Mouse (Mus musculus): ENCODE measurements around the gene Fmo1. TPM values are rescaled to one million over a fixed set of nuclear protein-coding genes. Genes with fewer than 3 reads are reported as not detected.

Gene Fmo1
- total and polyA plus RNA-seq, 3 experiments, result 33.4 to 41.4 (median 33.6) TPM

DNA sequence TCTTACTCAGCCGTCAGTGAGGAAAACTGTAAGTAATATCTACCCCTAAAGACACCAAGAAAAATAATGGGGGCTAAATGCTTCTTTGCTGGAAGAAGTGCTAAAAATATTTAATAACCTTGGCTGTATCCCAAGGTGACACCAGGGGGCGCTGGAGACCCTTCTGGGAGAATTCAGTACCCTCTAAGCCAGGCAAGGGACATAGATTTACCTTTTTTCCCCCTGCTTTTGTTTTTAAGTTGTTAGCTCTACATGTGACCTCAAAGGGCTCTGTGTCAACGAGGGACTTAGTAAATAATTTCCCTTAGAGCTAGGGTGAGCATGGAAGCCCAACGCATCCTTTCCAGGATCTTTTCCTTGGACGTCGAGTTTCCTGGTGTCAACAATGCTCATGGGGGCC, 29.5 kb upstream of the Fmo1 start:
- WGBS, result 27% methylated on average over 6 of the region's 6 CpGs
- Histone ChIP-seq H3K4me3 (no peak overlapping the region; the same call in 1 of the 2 replicates), H3K4me1 (ENCODE audit: control insufficient read depth, insufficient read depth, low read length) (peaks cover 5% of the 10 kb centered on the region), H3K36me3 (ENCODE audit: control insufficient read depth, insufficient read depth, low read length) (peaks cover 9% of the 10 kb centered on the region), H3K27me3 (ENCODE audit: control insufficient read depth, insufficient read depth, low read length) (no peaks in the 10 kb centered on the region), H3K9ac (ENCODE audit: low read depth, low read length) (peak overlapping the region; percentile 63), H3K79me2 (replicated peaks; ENCODE audit: control insufficient read depth, insufficient read depth, low read length) (no peaks in the 10 kb centered on the region), H3K27ac (peak overlapping the region; percentile 34)
- TF ChIP-seq EP300 (IDR thresholded peaks at IDR 0.05; ENCODE audit: insufficient read depth, low read depth, low read length) (no peak), POLR2A (IDR thresholded peaks at IDR 0.05; ENCODE audit: insufficient read depth, low read depth, low read length) (no peak), CTCF (IDR thresholded peaks at IDR 0.05) (peak; percentile 89)
- peak; percentile 67 to 82 for DNase-seq
- intact Hi-C loops (cut with DNase I), result loop anchor here (1.0 to 10.0 kb wide), 4 partner anchors 59 to 175 kb away; partner anchors contain the start of gene Fmo4

DNA sequence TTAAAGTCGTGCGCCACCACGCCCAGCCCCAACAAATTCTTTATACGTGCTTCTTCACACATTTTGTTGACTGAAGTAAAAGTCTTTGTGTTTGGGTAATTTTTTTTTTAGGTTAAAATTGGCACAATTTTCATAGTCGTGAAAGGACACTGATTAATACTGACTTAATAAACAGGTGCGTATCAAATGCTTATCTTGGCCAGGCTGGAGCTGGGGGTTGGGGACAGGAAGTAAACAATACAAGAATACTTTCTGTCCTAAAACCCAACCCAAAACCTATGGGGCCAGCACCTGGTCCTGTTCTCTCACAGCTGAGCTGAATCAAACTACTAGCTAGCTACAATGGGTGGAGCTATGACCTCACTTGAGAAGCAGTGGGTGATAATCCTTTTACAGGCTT, 26.6 kb upstream of the Fmo1 start:
- Histone ChIP-seq H3K27ac (peak overlapping the region; percentile 60), H3K36me3 (ENCODE audit: control insufficient read depth, insufficient read depth, low read length) (peaks cover 13% of the 10 kb centered on the region), H3K27me3 (ENCODE audit: control insufficient read depth, insufficient read depth, low read length) (no peaks in the 10 kb centered on the region), H3K4me3 (no peak overlapping the region), H3K9ac (ENCODE audit: low read depth, low read length) (no peak overlapping the region), H3K4me1 (ENCODE audit: control insufficient read depth, insufficient read depth, low read length) (peaks cover 5% of the 10 kb centered on the region), H3K79me2 (replicated peaks; ENCODE audit: control insufficient read depth, insufficient read depth, low read length) (no peaks in the 10 kb centered on the region)
- peak in 1 of 2 experiments; percentile 42 for DNase-seq
- intact Hi-C loops (cut with DNase I), result loop anchor here (10.0 kb wide), 1 partner anchor 62 kb away; no protein-coding TSS in a partner anchor
- 62% methylated on average over 6 of the region's 6 CpGs for WGBS
- no peak for TF ChIP-seq POLR2A (IDR thresholded peaks at IDR 0.05; ENCODE audit: insufficient read depth, low read depth, low read length)
- TF ChIP-seq EP300 (IDR thresholded peaks at IDR 0.05; ENCODE audit: insufficient read depth, low read depth, low read length), result 0 out of 2 replicates have a peak, but pooled peaks have one; percentile 17

DNA sequence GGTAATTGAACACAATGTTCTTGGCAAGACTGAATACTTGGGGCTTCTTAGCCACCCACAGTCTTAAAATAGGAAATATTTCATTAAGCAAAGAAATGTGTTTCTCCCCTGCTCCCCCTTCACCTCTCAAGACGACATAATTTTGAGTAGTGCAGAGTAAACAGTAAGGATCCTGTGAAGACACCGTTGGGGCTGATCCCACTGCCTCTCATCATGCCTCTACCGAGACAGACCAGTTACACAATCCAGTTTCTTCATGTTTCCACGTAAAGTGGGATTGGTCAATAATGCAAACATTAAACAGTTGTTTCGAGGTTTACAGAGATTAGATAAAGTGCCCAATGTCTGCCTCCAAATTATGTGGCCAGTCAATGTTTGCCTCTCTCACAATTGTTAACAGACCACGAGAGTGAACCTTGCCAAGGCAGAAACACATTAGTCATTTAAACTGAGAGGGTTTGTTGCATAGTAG, 25.6 kb upstream of the Fmo1 start:
- peak in 1 of 2 experiments; percentile 15 for DNase-seq

DNA sequence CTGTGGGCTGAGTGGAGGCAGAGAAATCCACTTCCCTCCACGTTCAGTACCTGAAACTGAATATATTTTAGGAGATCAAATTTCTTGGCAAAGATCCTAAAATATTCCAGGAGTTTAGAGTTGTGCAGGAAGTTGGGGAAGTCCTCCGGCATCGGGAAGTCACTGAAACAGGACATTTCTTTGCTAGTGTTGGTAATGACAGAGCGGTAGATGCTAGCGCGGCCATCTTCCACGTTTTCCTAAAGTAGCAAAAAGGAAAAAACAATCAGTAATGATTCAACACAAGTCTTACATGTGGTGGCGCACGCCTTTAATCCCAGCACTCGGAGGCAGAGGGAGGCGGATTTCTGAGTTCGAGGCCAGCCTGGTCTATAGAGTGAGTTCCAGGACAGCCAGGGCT, 22.2 kb upstream of the Fmo1 start:
- Histone ChIP-seq H3K4me3 (no peak overlapping the region), H3K27me3 (ENCODE audit: control insufficient read depth, insufficient read depth, low read length) (no peaks in the 10 kb centered on the region), H3K4me1 (ENCODE audit: control insufficient read depth, insufficient read depth, low read length) (peaks cover 7% of the 10 kb centered on the region), H3K27ac (peak overlapping the region; percentile 80), H3K79me2 (replicated peaks; ENCODE audit: control insufficient read depth, insufficient read depth, low read length) (no peaks in the 10 kb centered on the region), H3K36me3 (ENCODE audit: control insufficient read depth, insufficient read depth, low read length) (peaks cover 17% of the 10 kb centered on the region), H3K9ac (ENCODE audit: low read depth, low read length) (no peak overlapping the region)
- TF ChIP-seq CTCF (IDR thresholded peaks at IDR 0.05), result no peak
- TF ChIP-seq EP300 (IDR thresholded peaks at IDR 0.05; ENCODE audit: insufficient read depth, low read depth, low read length), result no peak
- no peak for TF ChIP-seq POLR2A (IDR thresholded peaks at IDR 0.05; ENCODE audit: insufficient read depth, low read depth, low read length)
- 59% methylated on average over 12 of the region's 12 CpGs for WGBS
- intact Hi-C loops (cut with DNase I), result loop anchor here (5.0 kb wide), 1 partner anchor 71 kb away; no protein-coding TSS in a partner anchor
- DNase-seq, result peak in 1 of 2 experiments; percentile 18

More for the DNA sequence above, 25.6 kb upstream of the Fmo1 start:
- WGBS, result 42% methylated on average over 6 of the region's 6 CpGs
- H3K27me3 ChIP-seq (ENCODE audit: control insufficient read depth, insufficient read depth, low read length), result no peaks in the 10 kb centered on the region
- peak overlapping the region; percentile 18 for H3K27ac ChIP-seq
- no peak overlapping the region for H3K4me3 ChIP-seq
- intact Hi-C loops (cut with DNase I), result loop anchor here (10.0 kb wide), 1 partner anchor 63 kb away; no protein-coding TSS in a partner anchor
- TF ChIP-seq CTCF (IDR thresholded peaks at IDR 0.05) (no peak), POLR2A (IDR thresholded peaks at IDR 0.05; ENCODE audit: insufficient read depth, low read depth, low read length) (no peak), EP300 (IDR thresholded peaks at IDR 0.05; ENCODE audit: insufficient read depth, low read depth, low read length) (no peak)
- H3K36me3 ChIP-seq (ENCODE audit: control insufficient read depth, insufficient read depth, low read length), result peaks cover 17% of the 10 kb centered on the region
- H3K4me1 ChIP-seq (ENCODE audit: control insufficient read depth, insufficient read depth, low read length), result peaks cover 7% of the 10 kb centered on the region
- no peak overlapping the region for H3K9ac ChIP-seq (ENCODE audit: low read depth, low read length)
- H3K79me2 ChIP-seq (replicated peaks; ENCODE audit: control insufficient read depth, insufficient read depth, low read length), result no peaks in the 10 kb centered on the region

DNA sequence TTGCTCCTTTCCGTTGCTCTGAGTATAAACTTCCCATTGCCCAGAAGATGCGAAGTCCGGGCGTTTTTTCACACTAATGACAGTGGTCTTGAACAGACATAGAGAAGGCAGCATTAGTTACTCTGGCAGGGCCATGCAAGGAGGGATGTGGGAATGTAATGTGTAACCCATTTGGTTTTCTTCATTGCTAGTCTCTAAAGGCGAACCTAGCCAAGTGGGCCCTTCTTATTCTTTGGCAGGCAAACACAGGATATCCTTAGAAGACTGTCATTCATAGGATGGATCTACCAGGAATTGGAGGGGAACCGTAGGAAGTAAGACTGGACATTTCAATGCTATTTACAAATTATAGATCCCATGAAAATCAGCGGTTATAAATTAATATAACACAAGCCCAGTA, 21.2 kb upstream of the Fmo1 start:
- Histone ChIP-seq H3K4me3 (no peak overlapping the region), H3K9ac (ENCODE audit: low read depth, low read length) (no peak overlapping the region), H3K27ac (peak overlapping the region; percentile 80), H3K79me2 (replicated peaks; ENCODE audit: control insufficient read depth, insufficient read depth, low read length) (no peaks in the 10 kb centered on the region), H3K36me3 (ENCODE audit: control insufficient read depth, insufficient read depth, low read length) (peaks cover 18% of the 10 kb centered on the region), H3K4me1 (ENCODE audit: control insufficient read depth, insufficient read depth, low read length) (peaks cover 7% of the 10 kb centered on the region), H3K27me3 (ENCODE audit: control insufficient read depth, insufficient read depth, low read length) (no peaks in the 10 kb centered on the region)
- WGBS, result 57% methylated on average over 7 of the region's 7 CpGs
- intact Hi-C loops (cut with DNase I), result loop anchor here (2.0 to 5.0 kb wide), 2 partner anchors 21 to 70 kb away; partner anchors contain the start of gene Fmo1
- TF ChIP-seq POLR2A (IDR thresholded peaks at IDR 0.05; ENCODE audit: insufficient read depth, low read depth, low read length) (no peak), CTCF (IDR thresholded peaks at IDR 0.05) (no peak), EP300 (IDR thresholded peaks at IDR 0.05; ENCODE audit: insufficient read depth, low read depth, low read length) (no peak)
- no peak for DNase-seq

DNA sequence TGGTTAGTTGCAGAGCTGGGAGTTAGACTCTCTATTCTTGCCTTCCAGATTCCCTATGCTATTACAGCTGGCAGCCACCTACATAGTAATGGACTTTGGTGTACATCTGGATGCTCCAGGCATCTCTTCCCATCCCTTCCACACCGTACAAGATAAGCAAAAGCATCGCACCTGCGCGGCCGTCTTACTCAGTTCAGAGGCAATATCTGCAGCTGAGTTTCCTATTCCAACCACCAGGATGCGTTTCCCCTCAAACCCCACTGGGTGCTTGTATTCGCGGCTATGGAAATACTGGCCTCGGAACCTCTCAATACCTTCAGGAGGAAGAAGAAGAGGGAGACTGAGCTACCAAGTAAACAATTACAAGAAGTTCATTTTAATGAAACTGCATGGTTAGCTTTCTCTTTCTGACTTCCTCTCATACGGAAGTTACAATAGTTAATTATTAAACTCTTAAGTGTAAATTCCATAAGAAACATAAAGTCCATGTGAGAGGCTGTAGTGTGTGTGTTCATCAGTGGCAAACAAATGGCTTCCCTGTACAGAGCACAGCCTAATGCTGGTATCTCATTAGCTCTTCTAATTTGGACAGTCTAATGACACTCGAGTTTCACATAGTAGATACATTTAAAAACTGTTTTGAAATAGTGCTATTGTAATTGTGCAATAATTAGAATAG, 19.9 kb upstream of the Fmo1 start:
- intact Hi-C loops (cut with DNase I), result loop anchor here (2.0 to 5.0 kb wide), 2 partner anchors 19 to 69 kb away; partner anchors contain the start of gene Fmo1
- Histone ChIP-seq H3K79me2 (replicated peaks; ENCODE audit: control insufficient read depth, insufficient read depth, low read length) (no peaks in the 10 kb centered on the region), H3K4me3 (no peak overlapping the region), H3K36me3 (ENCODE audit: control insufficient read depth, insufficient read depth, low read length) (peaks cover 19% of the 10 kb centered on the region), H3K27ac (no peak overlapping the region), H3K9ac (ENCODE audit: low read depth, low read length) (no peak overlapping the region), H3K4me1 (ENCODE audit: control insufficient read depth, insufficient read depth, low read length) (peaks cover 3% of the 10 kb centered on the region; the same call in 1 of the 2 replicates), H3K27me3 (ENCODE audit: control insufficient read depth, insufficient read depth, low read length) (no peaks in the 10 kb centered on the region)
- TF ChIP-seq EP300 (IDR thresholded peaks at IDR 0.05; ENCODE audit: insufficient read depth, low read depth, low read length) (no peak), CTCF (IDR thresholded peaks at IDR 0.05) (no peak), POLR2A (IDR thresholded peaks at IDR 0.05; ENCODE audit: insufficient read depth, low read depth, low read length) (no peak)
- 78% methylated on average over 11 of the region's 11 CpGs for WGBS
- DNase-seq, result no peak
